Mouse (Mus musculus): ENCODE results near the gene Tgif1. TPM values are rescaled to one million over a fixed set of nuclear protein-coding genes. Genes with fewer than 3 reads are reported as not detected.
A peak's percentile ranks its signal among the peaks of the same experiment; 100 is the strongest.

Gene Tgif1
- polyA plus RNA-seq, 1 experiment from 2014 or later: 35.6 TPM

DNA sequence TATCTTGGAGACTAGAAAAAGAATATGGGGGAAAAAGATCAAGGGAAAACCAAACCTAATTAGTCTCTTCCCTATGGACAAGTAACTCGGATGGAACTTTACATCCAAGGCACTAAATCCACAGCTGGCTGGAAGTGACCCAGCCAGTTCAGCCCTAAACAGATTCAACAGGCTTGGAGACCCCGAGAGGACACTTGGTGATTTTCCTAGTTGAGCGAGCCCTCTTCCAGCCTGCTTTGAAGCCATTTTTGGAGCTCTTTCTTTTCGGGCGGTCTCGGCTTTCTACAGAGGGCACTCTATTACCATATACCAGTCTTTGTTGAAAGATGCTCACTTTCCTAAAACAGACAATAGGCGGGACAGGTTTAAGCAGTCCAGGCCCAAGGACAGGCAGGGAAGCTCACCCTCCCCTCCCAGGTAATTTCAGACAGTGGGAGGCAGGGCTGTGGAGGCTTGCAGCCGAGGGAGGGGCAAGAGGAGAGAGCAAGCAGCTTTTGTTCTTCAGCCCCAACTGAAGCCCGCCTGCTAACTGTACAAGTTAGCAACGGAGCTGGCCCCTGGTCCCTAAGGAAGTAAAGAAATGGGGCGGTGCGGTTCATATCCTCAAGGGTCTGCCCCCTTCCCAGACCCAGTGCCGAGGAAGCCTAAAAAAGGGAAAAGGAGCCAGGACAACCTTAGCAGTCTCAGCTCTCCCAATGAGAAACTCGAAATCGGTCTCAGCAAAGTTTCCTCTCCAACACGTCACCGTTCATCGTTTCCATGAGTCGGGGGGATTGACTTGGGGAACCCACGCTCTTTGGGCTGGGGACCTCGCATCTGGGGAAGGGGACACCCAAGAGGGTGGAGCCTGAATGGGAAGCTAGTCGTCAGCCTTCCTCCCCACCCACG is 4.6 kb downstream of the Tgif1 start:
- Histone ChIP-seq H3K4me3 (ENCODE audit: low read depth, low read length) (peak overlapping the region; percentile 66), H3K36me3 (ENCODE audit: control insufficient read depth, insufficient read depth, low read length) (peaks cover 9% of the 10 kb centered on the region; the same call in 1 of the 2 replicates), H3K27ac (replicated peaks) (peak overlapping the region; percentile 98), H3K9me3 (ENCODE audit: control insufficient read depth, low read length) (no peaks in the 10 kb centered on the region), H3K4me1 (replicated peaks; ENCODE audit: control insufficient read depth, insufficient read depth) (peaks cover 4% of the 10 kb centered on the region), H3K4me2 (replicated peaks; ENCODE audit: low read depth) (peak overlapping the region; percentile 97), H3K9ac (ENCODE audit: low read length) (peak overlapping the region; percentile 87), H3K27me3 (ENCODE audit: control insufficient read depth, insufficient read depth, low read length) (no peaks in the 10 kb centered on the region)
- WGBS: 0% methylated on average over 23 of the region's 23 CpGs
- TF ChIP-seq CTCF (IDR thresholded peaks at IDR 0.05; ENCODE audit: low read depth) (peak; percentile 1; the same call in 1 of the 2 replicates), EP300 (optimal IDR thresholded peaks at IDR 0.05) (no peak)
- ATAC-seq (ENCODE audit: low FRiP score, low TSS enrichment) (peak; percentile 18), DNase-seq (ENCODE audit: low spot score) (peak; percentile 75)

DNA sequence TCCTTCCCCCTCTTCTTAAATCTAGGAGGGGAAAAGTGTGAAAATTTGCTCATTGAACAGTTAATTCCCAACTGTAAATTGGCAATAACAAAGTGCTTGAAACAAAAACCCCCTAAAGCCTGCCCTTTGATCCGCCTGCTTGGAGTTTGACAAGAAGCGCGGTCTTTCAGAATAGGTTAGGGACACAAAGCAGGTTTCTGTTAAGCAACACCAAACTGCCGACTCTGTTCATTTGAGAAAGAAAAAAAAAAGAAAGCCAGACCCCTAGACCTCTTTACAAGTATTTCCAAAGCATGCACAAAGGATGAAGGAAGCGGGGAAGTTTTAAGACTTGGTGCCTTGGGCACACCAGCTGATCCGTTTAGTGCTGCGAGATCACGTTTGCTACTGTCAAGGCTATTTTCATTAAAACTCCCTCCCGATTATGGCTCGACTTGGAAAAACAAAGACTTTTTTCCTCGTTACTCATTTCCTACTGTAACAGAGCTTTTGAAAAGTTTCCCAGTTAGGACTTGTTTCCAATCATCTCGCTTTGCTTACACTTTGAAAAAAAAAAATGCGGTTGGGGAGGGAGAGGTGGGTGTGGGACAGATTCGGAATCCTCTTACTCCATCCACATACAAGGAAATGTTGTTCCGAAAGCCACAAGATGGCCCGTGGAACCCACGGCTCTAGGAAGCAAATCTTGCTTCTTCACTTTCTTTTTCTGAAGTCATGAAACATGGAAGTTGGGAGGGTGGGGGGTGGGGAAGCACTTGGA is 5.4 kb downstream of the Tgif1 start:
- H3K27ac ChIP-seq (replicated peaks): peak overlapping the region; percentile 98
- ATAC-seq (ENCODE audit: low FRiP score, low TSS enrichment): no peak
- peak overlapping the region; percentile 66 for H3K4me3 ChIP-seq (ENCODE audit: low read depth, low read length)
- peak overlapping the region; percentile 87 for H3K9ac ChIP-seq (ENCODE audit: low read length)
- DNase-seq (ENCODE audit: low spot score): no peak
- H3K4me2 ChIP-seq (replicated peaks; ENCODE audit: low read depth): peak overlapping the region; percentile 97
- H3K27me3 ChIP-seq (ENCODE audit: control insufficient read depth, insufficient read depth, low read length): no peaks in the 10 kb centered on the region
- peaks cover 4% of the 10 kb centered on the region for H3K4me1 ChIP-seq (replicated peaks; ENCODE audit: control insufficient read depth, insufficient read depth)
- no peak for TF ChIP-seq EP300 (optimal IDR thresholded peaks at IDR 0.05)
- TF ChIP-seq CTCF (IDR thresholded peaks at IDR 0.05; ENCODE audit: low read depth): no peak
- peaks cover 15% of the 10 kb centered on the region; the same call in 1 of the 2 replicates for H3K36me3 ChIP-seq (ENCODE audit: control insufficient read depth, insufficient read depth, low read length)
- no peaks in the 10 kb centered on the region for H3K9me3 ChIP-seq (ENCODE audit: control insufficient read depth, low read length)
- under 1% methylated on average over 17 of the region's 17 CpGs for WGBS

DNA sequence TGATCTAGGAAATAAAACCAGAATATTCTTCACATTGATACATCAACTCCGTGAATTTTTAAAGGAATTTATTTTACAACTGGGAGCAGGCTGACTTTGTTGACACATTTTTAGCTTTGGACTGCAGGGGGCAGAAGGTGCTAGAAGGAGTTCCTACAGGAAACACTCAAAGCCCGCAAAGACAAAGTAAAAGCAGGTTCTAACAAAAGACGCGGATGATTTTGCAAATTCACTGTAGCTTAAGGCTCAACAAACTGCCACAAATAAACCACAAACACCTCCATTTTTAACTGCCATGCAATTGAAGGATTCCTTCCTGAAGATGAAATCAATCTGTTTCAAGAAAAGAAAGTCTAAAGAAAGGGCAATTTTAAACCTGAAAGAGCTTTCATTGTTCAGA is 6.3 kb downstream of the Tgif1 start:
- no peak overlapping the region for H3K27ac ChIP-seq (replicated peaks)
- 2% methylated on average over 4 of the region's 4 CpGs for WGBS
- H3K4me2 ChIP-seq (replicated peaks; ENCODE audit: low read depth): peak overlapping the region; percentile 31; the same call in 1 of the 2 replicates
- DNase-seq (ENCODE audit: low spot score) (peak; percentile 57), ATAC-seq (ENCODE audit: low FRiP score, low TSS enrichment) (no peak)
- no peaks in the 10 kb centered on the region for H3K9me3 ChIP-seq (ENCODE audit: control insufficient read depth, low read length)
- peak; percentile 79 for TF ChIP-seq CTCF (IDR thresholded peaks at IDR 0.05; ENCODE audit: low read depth)
- no peak for TF ChIP-seq EP300 (optimal IDR thresholded peaks at IDR 0.05)
- no peak overlapping the region for H3K4me3 ChIP-seq (ENCODE audit: low read depth, low read length)
- H3K9ac ChIP-seq (ENCODE audit: low read length): no peak overlapping the region
- H3K4me1 ChIP-seq (replicated peaks; ENCODE audit: control insufficient read depth, insufficient read depth): peaks cover 4% of the 10 kb centered on the region
- H3K27me3 ChIP-seq (ENCODE audit: control insufficient read depth, insufficient read depth, low read length): no peaks in the 10 kb centered on the region
- H3K36me3 ChIP-seq (ENCODE audit: control insufficient read depth, insufficient read depth, low read length): peaks cover 16% of the 10 kb centered on the region; the same call in 1 of the 2 replicates

- TF ChIP-seq CTCF (IDR thresholded peaks at IDR 0.05; ENCODE audit: low read depth) (no peak), EP300 (optimal IDR thresholded peaks at IDR 0.05) (no peak)
- peak; percentile 6; the same call in 1 of the 2 replicates for ATAC-seq (ENCODE audit: low FRiP score, low TSS enrichment)
- WGBS: 47% methylated on average over 8 of the region's 8 CpGs
- Histone ChIP-seq H3K9me3 (ENCODE audit: control insufficient read depth, low read length) (no peaks in the 10 kb centered on the region), H3K4me1 (replicated peaks; ENCODE audit: control insufficient read depth, insufficient read depth) (peaks cover 4% of the 10 kb centered on the region), H3K4me2 (replicated peaks; ENCODE audit: low read depth) (no peak overlapping the region), H3K27ac (replicated peaks) (peak overlapping the region; percentile 78), H3K9ac (ENCODE audit: low read length) (peak overlapping the region; percentile 43; the same call in 1 of the 2 replicates), H3K36me3 (ENCODE audit: control insufficient read depth, insufficient read depth, low read length) (peaks cover 16% of the 10 kb centered on the region; the same call in 1 of the 2 replicates), H3K4me3 (ENCODE audit: low read depth, low read length) (no peak overlapping the region), H3K27me3 (ENCODE audit: control insufficient read depth, insufficient read depth, low read length) (no peaks in the 10 kb centered on the region)
- peak; percentile 38 for DNase-seq (ENCODE audit: low spot score)
These were observed 7.2 kb downstream of the Tgif1 start for GRCm38 (mm10) chr17:70846111-70846644.

GRCm38 (mm10) chr17:70845543-70845942 is 7.8 kb downstream of the Tgif1 start:
- WGBS: 61% methylated on average over 2 of the region's 2 CpGs
- Histone ChIP-seq H3K4me3 (ENCODE audit: low read depth, low read length) (no peak overlapping the region), H3K9me3 (ENCODE audit: control insufficient read depth, low read length) (no peaks in the 10 kb centered on the region), H3K27ac (replicated peaks) (peak overlapping the region; percentile 81), H3K4me2 (replicated peaks; ENCODE audit: low read depth) (0 out of 2 replicates have a peak overlapping the region, but pooled peaks have one; percentile 8), H3K9ac (ENCODE audit: low read length) (no peak overlapping the region), H3K36me3 (ENCODE audit: control insufficient read depth, insufficient read depth, low read length) (peaks cover 16% of the 10 kb centered on the region; the same call in 1 of the 2 replicates), H3K27me3 (ENCODE audit: control insufficient read depth, insufficient read depth, low read length) (no peaks in the 10 kb centered on the region), H3K4me1 (replicated peaks; ENCODE audit: control insufficient read depth, insufficient read depth) (peaks cover 4% of the 10 kb centered on the region)
- ATAC-seq (ENCODE audit: low FRiP score, low TSS enrichment) (peak; percentile 74), DNase-seq (ENCODE audit: low spot score) (no peak)
- TF ChIP-seq EP300 (optimal IDR thresholded peaks at IDR 0.05) (no peak), CTCF (IDR thresholded peaks at IDR 0.05; ENCODE audit: low read depth) (no peak)

Measured in stomach, postnatal 0 days (tissue).